Mouse (Mus musculus): ENCODE measurements around the gene Thbs4.

Gene Thbs4

GRCm38 (mm10) chr13:92711821-92712220 is 82.8 kb downstream of the Thbs4 start:
- no peak for DNase-seq

GRCm38 (mm10) chr13:92710361-92710760 is 84.3 kb downstream of the Thbs4 start:
- no peak for DNase-seq

GRCm38 (mm10) chr13:92709535-92709934 is 85.1 kb downstream of the Thbs4 start:
- no peak for DNase-seq

GRCm38 (mm10) chr13:92708466-92708865 is 86.2 kb downstream of the Thbs4 start:
- DNase-seq: no peak

GRCm38 (mm10) chr13:92707941-92708340 is 86.7 kb downstream of the Thbs4 start:
- DNase-seq: no peak

- DNase-seq: no peak
Observed at GRCm38 (mm10) chr13:92706342-92707061, 88.1 kb downstream of the Thbs4 start.

- no peak for DNase-seq
Observed at GRCm38 (mm10) chr13:92705016-92705535, 89.5 kb downstream of the Thbs4 start.

- DNase-seq: no peak
Observed at GRCm38 (mm10) chr13:92704189-92704588, 90.4 kb downstream of the Thbs4 start.

GRCm38 (mm10) chr13:92703241-92704027 is 91.2 kb downstream of the Thbs4 start:
- peak; percentile 36 for DNase-seq

GRCm38 (mm10) chr13:92702035-92702434 is 92.6 kb downstream of the Thbs4 start:
- no peak for DNase-seq
